Mouse (Mus musculus): ENCODE measurements at regions not wholly inside any gene's neighbourhood (a gene's known extent, or its start where the extent isn't known, plus 50 kb on each side); places are given as distances from the start of the nearest gene placed in this dataset.

DNA sequence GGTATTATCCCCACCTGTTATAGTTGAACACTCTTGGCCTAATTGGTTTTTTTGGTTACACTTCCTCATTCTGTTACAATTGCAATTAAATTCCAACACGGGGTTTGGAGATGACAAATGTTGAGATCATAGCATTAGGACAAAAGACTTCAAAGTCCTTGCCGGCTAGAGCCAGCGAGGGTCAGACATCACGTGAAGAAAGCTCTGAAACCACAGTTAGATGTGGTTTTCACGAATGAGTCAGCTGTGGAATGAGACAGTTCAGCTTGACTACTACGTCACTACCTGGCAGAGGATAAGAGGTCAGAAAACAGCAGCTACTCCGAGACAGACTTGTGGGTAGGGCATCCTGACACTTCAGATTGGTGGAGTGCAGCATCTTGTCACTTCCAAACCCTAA lies 55.5 kb upstream of the Trio start:
- H3K27me3 ChIP-seq, result no peaks in the 10 kb centered on the region

DNA sequence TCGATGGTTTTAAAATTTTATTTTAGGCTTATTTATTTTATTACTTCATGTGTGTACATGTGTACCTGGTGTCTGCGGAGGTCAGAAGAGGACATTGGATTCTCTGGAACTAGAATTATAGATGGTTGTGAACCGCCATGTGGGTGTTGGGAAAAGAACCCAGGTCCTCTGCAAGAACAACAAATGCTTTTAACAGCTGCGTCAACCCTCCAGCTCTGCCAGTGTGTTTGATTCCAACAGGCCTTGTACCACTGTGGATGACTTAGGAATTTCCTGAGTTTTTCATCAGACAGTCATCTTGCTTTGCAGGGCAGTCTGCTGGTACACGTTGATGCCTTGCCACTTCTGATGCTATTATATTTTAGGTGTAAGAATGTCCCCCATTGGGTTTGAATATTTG lies 56.8 kb upstream of the Trio start:
- Histone ChIP-seq H3K27me3 (no peaks in the 10 kb centered on the region), H3K9me3 (no peaks in the 10 kb centered on the region), H3K27ac (no peak overlapping the region), H3K4me1 (no peaks in the 10 kb centered on the region), H3K4me2 (replicated peaks) (no peak overlapping the region), H3K9ac (no peak overlapping the region), H3K4me3 (no peak overlapping the region), H3K36me3 (no peaks in the 10 kb centered on the region)
- ATAC-seq (ENCODE audit: low FRiP score, low read depth), result no peak
- WGBS, result 81% methylated on average over 5 of the region's 5 CpGs

More for the DNA sequence above, 55.5 kb upstream of the Trio start:
- H3K4me2 ChIP-seq (replicated peaks), result no peak overlapping the region
- H3K4me3 ChIP-seq, result no peak overlapping the region
- no peaks in the 10 kb centered on the region for H3K9me3 ChIP-seq
- no peaks in the 10 kb centered on the region for H3K36me3 ChIP-seq
- H3K27ac ChIP-seq, result no peak overlapping the region
- H3K9ac ChIP-seq, result no peak overlapping the region
- ATAC-seq (ENCODE audit: low FRiP score, low read depth), result no peak
- 75% methylated on average over 7 of the region's 7 CpGs for WGBS
- no peaks in the 10 kb centered on the region for H3K4me1 ChIP-seq

DNA sequence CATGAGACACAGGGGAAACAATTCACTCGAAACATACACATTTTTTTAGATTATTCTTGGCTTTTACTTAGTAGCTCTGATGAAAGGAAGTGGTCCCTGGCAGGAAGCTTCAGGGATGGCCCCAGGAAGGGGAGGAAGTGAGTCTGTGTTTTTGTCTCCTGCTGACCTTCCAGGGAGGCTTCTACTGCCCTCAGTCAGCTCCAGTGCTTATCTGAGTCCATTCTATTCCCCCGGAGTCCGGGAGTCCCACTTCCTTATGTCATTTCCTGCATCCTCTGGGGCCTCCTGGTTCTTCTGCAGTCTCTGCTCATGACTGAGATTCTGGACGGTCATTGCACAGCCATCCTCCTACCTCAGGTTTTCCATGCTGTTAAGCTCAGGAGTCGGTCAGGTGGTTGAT lies 80.3 kb upstream of the Trio start:
- no peaks in the 10 kb centered on the region for H3K9me3 ChIP-seq
- H3K4me1 ChIP-seq, result no peaks in the 10 kb centered on the region; the same call in 1 of the 2 replicates
- ATAC-seq (ENCODE audit: low FRiP score, low read depth), result no peak
- no peak overlapping the region for H3K9ac ChIP-seq
- 82% methylated on average over 5 of the region's 5 CpGs for WGBS
- H3K4me3 ChIP-seq, result no peak overlapping the region
- H3K27me3 ChIP-seq, result no peaks in the 10 kb centered on the region
- no peaks in the 10 kb centered on the region for H3K36me3 ChIP-seq
- H3K27ac ChIP-seq, result no peak overlapping the region
- no peak overlapping the region for H3K4me2 ChIP-seq (replicated peaks)

DNA sequence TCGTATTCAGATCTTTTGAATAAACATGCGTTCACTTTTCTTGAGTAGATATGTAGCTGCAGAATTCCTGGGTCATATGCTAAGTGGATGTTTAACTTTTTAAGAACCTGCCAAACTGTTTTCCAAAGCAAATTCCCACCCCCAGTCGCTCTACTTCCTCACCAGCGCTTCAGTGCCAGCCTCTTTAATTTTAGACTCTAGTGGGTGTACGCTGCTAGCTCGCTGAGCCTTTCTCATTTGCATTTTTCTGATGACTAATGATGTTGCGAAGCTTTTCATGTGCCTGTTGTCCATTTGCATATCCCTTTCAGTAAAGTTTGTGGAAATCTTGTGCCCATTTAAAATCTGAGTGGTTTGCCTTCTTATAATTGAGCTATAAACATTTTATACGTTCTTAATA lies 84.3 kb upstream of the Trio start:
- WGBS, result 66% methylated on average over 8 of the region's 8 CpGs
- no peak overlapping the region for H3K4me3 ChIP-seq
- no peaks in the 10 kb centered on the region; the same call in 1 of the 2 replicates for H3K4me1 ChIP-seq
- H3K9ac ChIP-seq, result no peak overlapping the region
- no peaks in the 10 kb centered on the region for H3K9me3 ChIP-seq
- H3K4me2 ChIP-seq (replicated peaks), result no peak overlapping the region
- H3K27me3 ChIP-seq, result no peaks in the 10 kb centered on the region
- no peaks in the 10 kb centered on the region for H3K36me3 ChIP-seq
- ATAC-seq (ENCODE audit: low FRiP score, low read depth), result no peak
- no peak overlapping the region for H3K27ac ChIP-seq

DNA sequence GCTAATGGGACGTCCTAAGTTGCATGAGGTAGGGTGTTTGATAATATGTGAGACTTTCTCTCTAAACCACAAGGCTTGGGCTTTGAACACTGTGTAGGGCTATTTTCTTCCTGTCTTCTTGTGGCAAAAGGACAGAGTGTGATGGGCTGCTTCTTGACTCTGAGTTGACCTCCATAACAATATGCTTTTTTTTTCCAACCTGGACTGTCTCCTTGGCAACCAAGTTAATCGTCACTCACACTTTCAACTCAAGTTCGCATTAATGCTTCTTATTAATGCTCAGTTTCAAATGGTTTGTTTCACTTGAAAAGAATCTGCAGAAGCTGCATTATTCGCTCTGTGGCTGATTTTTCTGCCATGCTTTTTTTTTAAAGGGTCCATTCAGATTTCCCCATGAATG lies 87.8 kb upstream of the Trio start:
- no peak for ATAC-seq (ENCODE audit: low FRiP score, low read depth)
- 69% methylated on average over 4 of the region's 4 CpGs for WGBS
- H3K4me2 ChIP-seq (replicated peaks), result no peak overlapping the region
- H3K9ac ChIP-seq, result no peak overlapping the region
- H3K9me3 ChIP-seq, result no peaks in the 10 kb centered on the region
- no peak overlapping the region for H3K4me3 ChIP-seq
- no peaks in the 10 kb centered on the region; the same call in 1 of the 2 replicates for H3K4me1 ChIP-seq
- no peaks in the 10 kb centered on the region for H3K27me3 ChIP-seq
- no peak overlapping the region for H3K27ac ChIP-seq
- no peaks in the 10 kb centered on the region for H3K36me3 ChIP-seq

DNA sequence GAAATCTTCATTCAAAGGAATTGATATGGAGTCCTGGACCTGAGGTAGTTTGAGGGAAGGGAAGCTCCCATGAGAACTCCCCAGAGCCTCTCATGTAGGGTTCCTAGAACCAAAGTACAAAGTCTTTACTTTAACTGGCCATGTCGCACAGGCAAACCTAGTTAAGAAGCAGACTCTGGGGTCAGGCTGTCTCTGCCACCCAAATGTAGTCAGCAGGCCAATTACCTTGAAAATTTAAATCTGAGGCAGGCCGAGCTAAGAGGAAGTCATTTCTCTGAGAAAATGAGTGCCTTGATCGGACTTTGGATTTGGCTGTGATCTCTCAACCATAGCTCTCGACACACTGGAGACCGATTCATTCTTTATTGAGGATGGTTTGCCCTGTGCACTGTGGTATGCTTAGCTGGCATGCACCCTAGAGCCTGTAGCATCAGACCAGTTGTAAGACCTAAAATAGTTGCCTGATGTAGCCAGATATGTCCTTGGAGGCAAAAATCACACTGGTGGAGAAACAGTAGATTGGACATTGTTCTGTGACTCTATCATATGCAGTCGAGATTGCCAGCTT lies 88.6 kb upstream of the Trio start:
- no peak for ATAC-seq (ENCODE audit: low FRiP score, low read depth)
- H3K9ac ChIP-seq, result no peak overlapping the region
- H3K27me3 ChIP-seq, result no peaks in the 10 kb centered on the region
- H3K4me2 ChIP-seq (replicated peaks), result no peak overlapping the region
- no peak overlapping the region for H3K27ac ChIP-seq
- H3K9me3 ChIP-seq, result no peaks in the 10 kb centered on the region
- 82% methylated on average over 6 of the region's 6 CpGs for WGBS
- no peaks in the 10 kb centered on the region for H3K36me3 ChIP-seq
- H3K4me1 ChIP-seq, result no peaks in the 10 kb centered on the region; the same call in 1 of the 2 replicates
- no peak overlapping the region for H3K4me3 ChIP-seq

DNA sequence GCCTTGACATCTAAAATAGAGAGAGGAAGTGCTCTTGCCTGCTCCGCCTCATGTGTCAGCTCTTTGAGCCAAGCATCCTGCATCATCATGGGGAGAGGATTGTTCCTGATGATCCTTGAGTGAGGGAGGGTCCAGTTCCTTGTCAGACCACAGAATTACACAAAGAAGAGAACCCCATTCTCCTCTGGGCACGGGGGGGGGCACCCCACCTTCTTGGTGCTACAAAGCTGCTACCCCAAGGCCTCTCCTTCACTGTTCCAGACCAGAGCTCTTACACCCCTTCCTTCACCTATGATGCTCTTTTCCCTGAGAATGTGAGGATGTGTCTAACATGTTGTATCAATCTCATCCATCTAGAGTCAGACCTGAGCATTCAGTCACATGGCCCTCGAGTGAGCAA lies 76.7 kb upstream of the Dnah5 start:
- H3K9ac ChIP-seq, result no peak overlapping the region
- no peaks in the 10 kb centered on the region for H3K4me1 ChIP-seq
- no peak overlapping the region for H3K27ac ChIP-seq
- H3K4me2 ChIP-seq (replicated peaks), result no peak overlapping the region
- H3K27me3 ChIP-seq, result no peaks in the 10 kb centered on the region
- H3K4me3 ChIP-seq, result no peak overlapping the region
- 78% methylated on average over 3 of the region's 3 CpGs for WGBS
- peaks cover 3% of the 10 kb centered on the region for H3K9me3 ChIP-seq
- ATAC-seq (ENCODE audit: low FRiP score, low read depth), result no peak
- H3K36me3 ChIP-seq, result no peaks in the 10 kb centered on the region

DNA sequence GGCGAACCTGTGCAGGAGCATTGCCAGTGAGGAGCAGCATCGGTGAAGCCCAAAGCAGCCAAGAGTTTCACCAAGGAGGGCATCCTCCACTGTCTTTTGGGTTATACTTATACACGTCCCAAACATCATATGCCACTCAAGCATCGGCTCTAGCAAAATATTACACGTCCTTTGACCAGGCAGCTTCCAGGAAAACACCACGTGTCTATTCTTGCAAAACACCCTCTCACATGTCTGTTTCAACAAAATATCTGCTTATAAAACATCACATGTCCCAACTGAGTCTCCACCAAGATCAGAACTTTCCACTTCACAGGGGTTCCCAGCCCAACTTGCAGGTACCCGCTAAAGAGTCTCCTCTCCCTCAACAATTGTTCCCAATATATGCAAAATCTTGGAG lies 74.0 kb upstream of the Dnah5 start:
- H3K4me2 ChIP-seq (replicated peaks), result no peak overlapping the region
- H3K27me3 ChIP-seq, result no peaks in the 10 kb centered on the region
- H3K36me3 ChIP-seq, result no peaks in the 10 kb centered on the region
- peaks cover 3% of the 10 kb centered on the region for H3K9me3 ChIP-seq
- ATAC-seq (ENCODE audit: low FRiP score, low read depth), result no peak
- peaks cover 10% of the 10 kb centered on the region for H3K4me1 ChIP-seq
- H3K4me3 ChIP-seq, result no peak overlapping the region
- WGBS, result 93% methylated on average over 7 of the region's 7 CpGs
- no peak overlapping the region for H3K9ac ChIP-seq
- H3K27ac ChIP-seq, result no peak overlapping the region

DNA sequence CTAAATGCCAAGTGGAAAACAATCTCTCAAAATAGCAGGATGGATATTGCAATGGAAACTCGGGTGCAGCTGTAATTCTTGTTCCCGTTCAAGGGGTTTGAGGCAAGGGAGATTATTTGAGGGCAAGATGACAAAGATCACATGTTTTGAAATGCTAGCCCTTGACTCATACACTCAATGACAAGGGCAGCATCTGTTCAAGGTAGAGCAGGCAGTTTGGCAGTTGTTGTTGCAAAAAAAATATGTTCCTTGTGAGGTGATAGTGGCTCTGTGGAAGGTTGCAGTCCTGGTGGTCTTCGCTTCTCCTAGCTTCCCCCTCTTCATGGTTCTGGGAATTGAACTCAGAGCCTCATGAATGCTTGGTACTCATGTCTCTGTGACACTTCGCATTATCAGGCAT lies 72.0 kb upstream of the Dnah5 start:
- H3K4me1 ChIP-seq, result peaks cover 10% of the 10 kb centered on the region
- H3K27ac ChIP-seq, result no peak overlapping the region
- no peak for ATAC-seq (ENCODE audit: low FRiP score, low read depth)
- H3K4me2 ChIP-seq (replicated peaks), result no peak overlapping the region
- no peak overlapping the region for H3K9ac ChIP-seq
- H3K27me3 ChIP-seq, result no peaks in the 10 kb centered on the region
- 83% methylated on average over 4 of the region's 4 CpGs for WGBS
- peaks cover 3% of the 10 kb centered on the region for H3K9me3 ChIP-seq
- no peak overlapping the region for H3K4me3 ChIP-seq
- H3K36me3 ChIP-seq, result no peaks in the 10 kb centered on the region

DNA sequence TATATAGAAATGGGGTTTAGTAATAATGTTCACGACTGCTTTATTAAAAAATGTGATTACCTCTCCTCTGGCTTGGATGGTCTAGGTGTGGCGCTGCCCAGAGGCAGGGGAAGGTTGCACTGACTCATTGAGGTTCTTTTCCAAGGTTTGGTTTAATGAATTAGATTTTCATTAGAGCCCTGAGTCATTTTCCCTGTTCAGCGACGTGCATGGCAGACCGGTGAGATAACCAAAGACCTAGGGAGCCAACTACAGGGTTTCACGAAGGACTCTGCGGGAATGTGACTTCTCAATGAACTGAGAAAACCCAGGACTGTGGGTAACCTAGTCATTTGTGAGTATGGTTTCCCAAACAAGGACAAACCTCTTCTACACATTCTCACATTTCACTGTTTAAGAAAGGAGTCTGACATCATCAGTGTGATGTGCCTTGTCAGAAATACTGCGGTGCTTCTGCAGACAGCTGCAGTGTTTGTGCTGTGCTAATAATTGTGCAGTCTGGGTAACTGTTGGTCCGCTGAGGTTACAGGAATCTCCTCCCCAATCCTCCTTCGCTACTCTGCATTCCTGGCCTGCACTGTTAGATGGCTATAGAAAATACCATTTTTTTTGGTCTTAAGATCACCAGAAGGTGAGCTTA lies 70.3 kb upstream of the Dnah5 start:
- H3K4me2 ChIP-seq (replicated peaks), result no peak overlapping the region
- WGBS, result 60% methylated on average over 10 of the region's 10 CpGs
- no peak overlapping the region for H3K27ac ChIP-seq
- H3K9me3 ChIP-seq, result peaks cover 3% of the 10 kb centered on the region
- H3K4me1 ChIP-seq, result peaks cover 10% of the 10 kb centered on the region
- no peaks in the 10 kb centered on the region for H3K27me3 ChIP-seq
- H3K36me3 ChIP-seq, result no peaks in the 10 kb centered on the region
- no peak overlapping the region for H3K9ac ChIP-seq
- no peak overlapping the region for H3K4me3 ChIP-seq
- peak; percentile 73 for ATAC-seq (ENCODE audit: low FRiP score, low read depth)

DNA sequence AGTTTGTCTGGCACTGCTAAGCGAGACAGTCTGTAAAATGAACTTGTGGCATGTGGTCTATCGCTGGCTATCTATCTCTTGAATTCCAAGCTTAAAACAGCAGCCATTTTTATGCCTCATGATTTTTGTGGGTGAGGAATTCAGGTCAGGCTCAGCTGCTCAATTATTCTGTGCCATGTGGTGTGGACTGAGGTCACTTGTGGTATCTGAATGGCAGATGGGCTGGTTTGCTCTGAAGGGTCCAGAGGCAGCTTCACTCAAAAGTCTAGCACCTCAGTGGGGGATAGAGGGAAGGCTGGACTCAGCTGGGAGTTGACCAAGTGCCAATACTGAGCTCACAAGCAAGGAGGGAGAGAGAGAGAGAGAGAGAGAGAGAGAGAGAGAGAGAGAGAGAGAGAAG lies 69.3 kb upstream of the Dnah5 start:
- no peaks in the 10 kb centered on the region for H3K27me3 ChIP-seq
- peaks cover 3% of the 10 kb centered on the region for H3K9me3 ChIP-seq
- H3K4me3 ChIP-seq, result no peak overlapping the region
- WGBS, result 44% methylated on average over 2 of the region's 2 CpGs
- no peak overlapping the region for H3K27ac ChIP-seq
- H3K9ac ChIP-seq, result no peak overlapping the region
- peaks cover 10% of the 10 kb centered on the region for H3K4me1 ChIP-seq
- no peaks in the 10 kb centered on the region for H3K36me3 ChIP-seq
- H3K4me2 ChIP-seq (replicated peaks), result no peak overlapping the region
- no peak for ATAC-seq (ENCODE audit: low FRiP score, low read depth)

DNA sequence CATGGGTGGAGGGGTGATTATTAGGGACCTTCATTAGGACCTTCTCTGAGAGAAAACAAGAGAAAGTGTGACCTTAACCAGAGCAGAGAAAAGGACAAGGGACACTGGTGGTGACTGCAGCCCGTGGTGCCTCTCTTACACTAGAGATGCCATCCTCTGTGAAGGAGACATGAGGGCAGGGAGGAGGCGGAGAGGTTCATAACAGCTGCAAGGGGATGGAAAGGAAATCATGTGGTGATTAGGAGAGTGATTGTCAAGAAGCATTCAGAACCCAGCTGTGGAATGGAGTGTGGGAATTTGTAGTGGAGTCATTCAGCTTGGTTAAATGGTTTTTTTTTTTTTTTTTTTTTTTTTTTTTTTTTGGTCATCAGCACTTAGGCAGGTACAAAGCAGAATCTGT lies 64.7 kb upstream of the Dnah5 start:
- WGBS, result 79% methylated on average over 2 of the region's 2 CpGs
- H3K27me3 ChIP-seq, result no peaks in the 10 kb centered on the region
- no peak overlapping the region for H3K27ac ChIP-seq
- ATAC-seq (ENCODE audit: low FRiP score, low read depth), result no peak
- H3K4me1 ChIP-seq, result peaks cover under 1% of the 10 kb centered on the region; the same call in 1 of the 2 replicates
- H3K4me2 ChIP-seq (replicated peaks), result no peak overlapping the region
- H3K9ac ChIP-seq, result no peak overlapping the region
- H3K36me3 ChIP-seq, result no peaks in the 10 kb centered on the region
- no peak overlapping the region for H3K4me3 ChIP-seq
- no peaks in the 10 kb centered on the region for H3K9me3 ChIP-seq

DNA sequence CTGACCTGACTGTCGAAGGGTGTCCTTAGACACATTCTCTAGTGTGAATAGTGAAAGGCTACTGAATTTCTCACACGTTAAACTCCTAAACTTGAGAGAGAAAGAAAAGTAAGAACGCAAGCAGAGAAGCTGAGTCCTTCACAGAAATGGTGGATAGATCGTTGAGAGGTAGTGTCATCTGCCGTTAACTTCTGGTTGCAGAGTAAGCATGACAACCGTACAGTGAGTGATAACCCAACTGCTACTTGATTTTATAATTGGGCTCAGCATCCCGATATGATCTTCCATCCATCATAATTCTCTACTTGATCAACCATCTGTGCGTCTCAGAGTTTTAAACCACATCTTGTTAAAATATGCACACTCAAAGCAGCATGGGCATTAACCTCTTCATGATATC lies 63.3 kb upstream of the Dnah5 start:
- Histone ChIP-seq H3K27ac (no peak overlapping the region), H3K4me3 (no peak overlapping the region), H3K9ac (no peak overlapping the region), H3K36me3 (no peaks in the 10 kb centered on the region), H3K27me3 (no peaks in the 10 kb centered on the region), H3K4me1 (no peaks in the 10 kb centered on the region), H3K9me3 (no peaks in the 10 kb centered on the region), H3K4me2 (replicated peaks) (no peak overlapping the region)
- 94% methylated on average over 8 of the region's 8 CpGs for WGBS
- ATAC-seq (ENCODE audit: low FRiP score, low read depth), result no peak
